Mouse (Mus musculus) lung, embryonic 15.5 days (tissue): ENCODE measurements around the gene Rbm41. TPM values are rescaled to one million over a fixed set of nuclear protein-coding genes. Genes with fewer than 3 reads are reported as not detected.

ENCODE experiments used
- ATAC-seq: fragments of 200-750 bp; cut with Nextera tagmentation; 2 replicates; pipeline ENCODE4 v1.8.0; 2017; ENCODE audit warnings: moderate number of reproducible peaks, borderline replicate concordance; ENCODE audit not compliant: low FRiP score, low TSS enrichment; ENCODE audit errors: extremely low read depth
- H3K27ac ChIP-seq: fragments of 300-500 bp; sonication (generic); 2 replicates; pipeline ENCODE4 v1.5.1; 2015; ENCODE audit warnings: moderate library complexity, mild to moderate bottlenecking, inconsistent platforms
- H3K27me3 ChIP-seq: fragments of 300-500 bp; sonication (generic); 2 replicates; pipeline ENCODE4 v1.6.1; 2015; ENCODE audit warnings: inconsistent platforms
- H3K36me3 ChIP-seq: fragments of 300-500 bp; sonication (generic); 2 replicates; pipeline ENCODE4 v1.6.1; 2015; ENCODE audit warnings: inconsistent platforms
- H3K4me1 ChIP-seq: fragments of 300-500 bp; sonication (generic); 2 replicates; pipeline ENCODE4 v1.6.1; 2015; ENCODE audit warnings: inconsistent platforms
- H3K4me2 ChIP-seq: fragments of 300-500 bp; sonication (generic); 2 replicates; pipeline ENCODE4 v1.6.1; 2015; ENCODE audit warnings: inconsistent platforms, mild to moderate bottlenecking, moderate library complexity
- H3K4me3 ChIP-seq: fragments of 300-500 bp; sonication (generic); 2 replicates; pipeline ENCODE4 v1.5.1; 2015; ENCODE audit warnings: mild to moderate bottlenecking, inconsistent platforms
- H3K9ac ChIP-seq: fragments of 300-500 bp; sonication (generic); 2 replicates; pipeline ENCODE4 v1.6.1; 2015; ENCODE audit warnings: inconsistent platforms
- H3K9me3 ChIP-seq: fragments of 300-500 bp; sonication (generic); 2 replicates; pipeline ENCODE4 v1.6.1; 2016; ENCODE audit warnings: inconsistent platforms
- WGBS: fragments of 180-500 bp; shearing (Covaris S2); methylation state at CpG from one replicate; pipeline ENCODE4 v1.1.7; 2015; 5-methylcytosine and 5-hydroxymethylcytosine counted together
- polyA plus RNA-seq: library from polyadenylated mRNA; unstranded; fragments of >200 nt; fragmentation: Nextera tagmentation; extraction: Ambion mirVana; gene quantifications from 2 replicates; pipeline ENCODE4 v1.2.1, GENCODE M21; 2015

Gene Rbm41
- polyA plus RNA-seq, 1 experiment from 2014 or later: 4.4 TPM

- 23% methylated on average over 15 of the region's 15 CpGs for WGBS
- Histone ChIP-seq H3K4me1 (no peaks in the 10 kb centered on the region), H3K4me3 (peak overlapping the region; percentile 64), H3K27ac (no peak overlapping the region), H3K27me3 (no peaks in the 10 kb centered on the region; the same call in 1 of the 2 replicates), H3K36me3 (no peaks in the 10 kb centered on the region), H3K9ac (0 out of 2 replicates have a peak overlapping the region, but pooled peaks have one; percentile 22), H3K4me2 (peak overlapping the region; percentile 70), H3K9me3 (no peaks in the 10 kb centered on the region)
- peak; percentile 65; the same call in 1 of the 2 replicates for ATAC-seq
Measured at GRCm38 (mm10) chrX:139870300-139870711, 128.1 kb downstream of the Rbm41 start.

GRCm38 (mm10) chrX:139859402-139859801, 139.0 kb downstream of the Rbm41 start:
- H3K4me3 ChIP-seq: no peak overlapping the region
- no peak overlapping the region for H3K27ac ChIP-seq
- no peak overlapping the region for H3K4me2 ChIP-seq
- no peak for ATAC-seq
- no peaks in the 10 kb centered on the region for H3K4me1 ChIP-seq
- H3K9me3 ChIP-seq: no peaks in the 10 kb centered on the region
- H3K9ac ChIP-seq: no peak overlapping the region
- no peaks in the 10 kb centered on the region for H3K36me3 ChIP-seq
- no peaks in the 10 kb centered on the region for H3K27me3 ChIP-seq
- 52% methylated on average over 5 of the region's 5 CpGs for WGBS

- H3K9ac ChIP-seq: no peak overlapping the region
- ATAC-seq: no peak
- H3K27ac ChIP-seq: no peak overlapping the region
- no peaks in the 10 kb centered on the region for H3K4me1 ChIP-seq
- 87% methylated on average over 4 of the region's 4 CpGs for WGBS
- no peaks in the 10 kb centered on the region for H3K27me3 ChIP-seq
- no peaks in the 10 kb centered on the region for H3K36me3 ChIP-seq
- no peak overlapping the region for H3K4me3 ChIP-seq
- H3K9me3 ChIP-seq: no peaks in the 10 kb centered on the region
- no peak overlapping the region for H3K4me2 ChIP-seq
Measured at GRCm38 (mm10) chrX:139854795-139855194, 143.6 kb downstream of the Rbm41 start.

- H3K4me1 ChIP-seq: no peaks in the 10 kb centered on the region
- no peak for ATAC-seq
- H3K9ac ChIP-seq: no peak overlapping the region
- H3K4me2 ChIP-seq: no peak overlapping the region
- WGBS: 80% methylated on average over 6 of the region's 6 CpGs
- no peaks in the 10 kb centered on the region for H3K9me3 ChIP-seq
- no peak overlapping the region for H3K27ac ChIP-seq
- no peaks in the 10 kb centered on the region for H3K27me3 ChIP-seq
- no peak overlapping the region for H3K4me3 ChIP-seq
- no peaks in the 10 kb centered on the region for H3K36me3 ChIP-seq
Measured at GRCm38 (mm10) chrX:139841091-139841490, 157.3 kb downstream of the Rbm41 start.

Other genes starting within 250 kb of the Rbm41 start
- gene Ripply1, start 216.2 kb downstream of the Rbm41 start, polyA plus RNA-seq: not detected in 2 replicates
- gene Cldn2, start 197.8 kb downstream of the Rbm41 start, polyA plus RNA-seq: 0.16 and 0.50 TPM in 2 replicates
- 16.1 and 16.3 TPM in 2 replicates for gene Morc4, start 126.9 kb downstream of the Rbm41 start, polyA plus RNA-seq
- gene Nup62cl, start 64.1 kb upstream of the Rbm41 start, polyA plus RNA-seq: 2.9 and 3.5 TPM in 2 replicates
- gene Pih1h3b, start 64.3 kb upstream of the Rbm41 start, polyA plus RNA-seq: 0.29 TPM in 1 of 2 replicates, not detected in the other